Mouse (Mus musculus) embryonic facial prominence, embryonic 12.5 days (tissue): Measurements from ENCODE around the gene Ttyh2. TPM values are rescaled to one million over a fixed set of nuclear protein-coding genes. Genes with fewer than 3 reads are reported as not detected.

Experiments used
- ATAC-seq: fragments of 200-750 bp; cut with Nextera tagmentation; 2 replicates; pipeline ENCODE4 v1.8.0; 2017; ENCODE audit not compliant: insufficient number of reproducible peaks, insufficient read depth, low FRiP score, low TSS enrichment
- H3K27ac ChIP-seq: fragments of 300-500 bp; sonication (generic); 2 replicates; pipeline ENCODE4 v1.5.1; 2016; ENCODE audit warnings: mild to moderate bottlenecking
- H3K27me3 ChIP-seq: fragments of 300-500 bp; sonication (generic); 2 replicates; pipeline ENCODE4 v1.6.1; 2016; ENCODE audit warnings: mild to moderate bottlenecking, moderate library complexity
- H3K36me3 ChIP-seq: fragments of 300-500 bp; sonication (generic); 2 replicates; pipeline ENCODE4 v1.6.1; 2016; ENCODE audit warnings: mild to moderate bottlenecking
- H3K4me1 ChIP-seq: fragments of 300-500 bp; sonication (generic); 2 replicates; pipeline ENCODE4 v1.6.1; 2016
- H3K4me2 ChIP-seq: fragments of 300-500 bp; sonication (generic); replicated peaks from 2 replicates; pipeline ENCODE4 v1.6.1; 2016; ENCODE audit warnings: mild to moderate bottlenecking, moderate library complexity
- H3K4me3 ChIP-seq: fragments of 300-500 bp; sonication (generic); 2 replicates; pipeline ENCODE4 v1.5.1; 2016; ENCODE audit warnings: mild to moderate bottlenecking
- H3K9ac ChIP-seq: fragments of 300-500 bp; sonication (generic); 2 replicates; pipeline ENCODE4 v1.6.1; 2016; ENCODE audit warnings: mild to moderate bottlenecking, moderate library complexity
- H3K9me3 ChIP-seq: fragments of 300-500 bp; sonication (generic); 2 replicates; pipeline ENCODE4 v1.6.1; 2016; ENCODE audit warnings: mild to moderate bottlenecking, moderate library complexity
- WGBS: fragments of 180-500 bp; shearing (Covaris S2); methylation state at CpG from one replicate; pipeline ENCODE4 v1.1.7; 2016; 5-methylcytosine and 5-hydroxymethylcytosine counted together
- polyA plus RNA-seq: library from polyadenylated mRNA; unstranded; fragments of >200 nt; fragmentation: Nextera tagmentation; extraction: Ambion mirVana; gene quantifications from 2 replicates; pipeline ENCODE4 v1.2.1, GENCODE M21; 2016

Gene Ttyh2
- polyA plus RNA-seq, 1 experiment from 2014 or later, result 21.6 TPM

- H3K36me3 ChIP-seq, result no peaks in the 10 kb centered on the region
- no peak overlapping the region for H3K9ac ChIP-seq
- no peak overlapping the region for H3K4me2 ChIP-seq
- H3K27me3 ChIP-seq, result no peaks in the 10 kb centered on the region
- 37% methylated on average over 11 of the region's 11 CpGs for WGBS
- no peaks in the 10 kb centered on the region for H3K9me3 ChIP-seq
- no peak overlapping the region for H3K4me3 ChIP-seq
- H3K4me1 ChIP-seq, result peaks cover 4% of the 10 kb centered on the region; the same call in 1 of the 2 replicates
- no peak overlapping the region for H3K27ac ChIP-seq
- ATAC-seq, result no peak
Observed at GRCm38 (mm10) chr11:114736913-114737624, 61.8 kb downstream of the Ttyh2 start.

DNA sequence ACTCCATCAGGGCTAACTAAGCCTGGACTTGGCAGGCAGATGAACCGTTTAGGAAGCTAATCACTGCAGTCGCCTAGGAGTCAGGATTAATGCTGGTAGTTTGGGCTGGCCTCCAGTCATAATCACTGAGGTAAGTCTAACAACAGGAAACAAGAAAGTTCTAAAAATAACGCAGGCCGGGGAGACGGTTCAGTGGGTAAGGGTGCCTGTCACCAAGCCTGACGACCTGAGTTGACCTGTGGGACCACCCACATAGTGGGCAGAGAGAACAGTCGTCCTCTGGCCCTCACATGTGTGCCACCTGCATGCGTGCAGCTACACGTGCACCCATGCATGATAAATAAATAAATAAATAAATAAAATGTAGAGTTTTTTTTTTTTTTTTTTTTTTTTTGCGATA, 65.4 kb downstream of the Ttyh2 start:
- Histone ChIP-seq H3K27ac (no peak overlapping the region), H3K4me1 (peaks cover 4% of the 10 kb centered on the region; the same call in 1 of the 2 replicates), H3K36me3 (no peaks in the 10 kb centered on the region), H3K9me3 (no peaks in the 10 kb centered on the region), H3K27me3 (no peaks in the 10 kb centered on the region), H3K4me3 (no peak overlapping the region), H3K9ac (no peak overlapping the region), H3K4me2 (no peak overlapping the region)
- 35% methylated on average over 10 of the region's 10 CpGs for WGBS
- ATAC-seq, result no peak

DNA sequence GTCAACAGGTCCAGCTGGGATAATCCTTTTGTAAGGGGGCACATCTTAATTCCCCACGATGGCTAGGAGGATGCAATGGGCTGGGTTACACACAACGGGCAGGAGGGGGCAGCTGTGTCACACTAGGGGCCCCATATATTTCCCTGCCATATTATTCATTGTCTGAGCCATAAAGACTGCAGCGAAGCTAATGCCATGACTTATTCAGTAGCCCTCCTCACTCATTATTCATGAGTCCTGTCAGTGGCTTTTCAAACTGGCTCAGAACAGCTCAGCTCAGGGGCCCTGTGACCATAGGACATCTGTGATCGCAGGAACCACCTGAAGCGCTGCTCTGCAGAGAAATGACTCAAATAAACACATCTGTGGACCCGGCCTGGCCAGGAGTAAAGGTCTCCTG, 66.2 kb downstream of the Ttyh2 start:
- H3K4me2 ChIP-seq, result no peak overlapping the region
- no peaks in the 10 kb centered on the region for H3K27me3 ChIP-seq
- ATAC-seq, result no peak
- 39% methylated on average over 6 of the region's 6 CpGs for WGBS
- no peak overlapping the region for H3K27ac ChIP-seq
- H3K4me1 ChIP-seq, result peaks cover 4% of the 10 kb centered on the region; the same call in 1 of the 2 replicates
- no peak overlapping the region for H3K4me3 ChIP-seq
- H3K9ac ChIP-seq, result no peak overlapping the region
- H3K9me3 ChIP-seq, result no peaks in the 10 kb centered on the region
- H3K36me3 ChIP-seq, result no peaks in the 10 kb centered on the region

DNA sequence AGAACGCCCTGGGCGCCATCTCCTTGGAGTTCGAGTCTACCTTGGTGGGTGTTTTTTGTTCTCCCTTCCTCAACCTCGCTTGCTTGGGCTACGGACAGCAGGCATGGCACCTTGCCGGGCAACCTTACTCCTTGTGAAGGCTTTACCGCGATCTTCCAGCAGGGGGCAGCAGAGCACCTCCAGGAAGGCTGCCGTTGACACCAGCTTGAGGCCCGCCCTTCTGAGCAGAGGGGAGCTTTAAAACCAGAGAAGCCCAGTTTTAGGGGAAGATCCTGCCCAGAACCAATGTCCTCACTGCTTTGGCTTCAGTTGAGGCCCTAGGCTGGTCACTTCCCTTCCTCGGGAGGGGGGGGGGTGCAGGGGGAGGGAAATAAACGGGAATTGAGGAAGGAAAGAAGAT, 69.9 kb downstream of the Ttyh2 start:
- H3K4me1 ChIP-seq, result peaks cover 4% of the 10 kb centered on the region; the same call in 1 of the 2 replicates
- H3K9ac ChIP-seq, result no peak overlapping the region
- peak overlapping the region; percentile 31 for H3K4me2 ChIP-seq
- ATAC-seq, result no peak
- 3% methylated on average over 12 of the region's 12 CpGs for WGBS
- H3K4me3 ChIP-seq, result no peak overlapping the region
- no peaks in the 10 kb centered on the region for H3K36me3 ChIP-seq
- H3K27ac ChIP-seq, result no peak overlapping the region
- H3K27me3 ChIP-seq, result no peaks in the 10 kb centered on the region
- H3K9me3 ChIP-seq, result no peaks in the 10 kb centered on the region

GRCm38 (mm10) chr11:114747564-114748138, 72.4 kb downstream of the Ttyh2 start:
- ATAC-seq, result no peak
- WGBS, result 85% methylated on average over 12 of the region's 12 CpGs
- no peak overlapping the region for H3K4me2 ChIP-seq
- no peak overlapping the region for H3K4me3 ChIP-seq
- no peaks in the 10 kb centered on the region for H3K4me1 ChIP-seq
- H3K36me3 ChIP-seq, result no peaks in the 10 kb centered on the region
- no peaks in the 10 kb centered on the region for H3K27me3 ChIP-seq
- no peak overlapping the region for H3K9ac ChIP-seq
- H3K27ac ChIP-seq, result no peak overlapping the region
- H3K9me3 ChIP-seq, result no peaks in the 10 kb centered on the region

- H3K9me3 ChIP-seq, result no peaks in the 10 kb centered on the region
- peaks cover 10% of the 10 kb centered on the region; the same call in 1 of the 2 replicates for H3K4me1 ChIP-seq
- ATAC-seq, result no peak
- H3K36me3 ChIP-seq, result no peaks in the 10 kb centered on the region
- peak within 1 kb of the TSS; percentile 47 for H3K4me3 ChIP-seq
- peaks cover 21% of the 10 kb centered on the region for H3K27me3 ChIP-seq
- H3K4me2 ChIP-seq, result peak within 1 kb of the TSS; percentile 85
- H3K27ac ChIP-seq, result no peak within 1 kb of the TSS
- WGBS, result 3% methylated on average over 50 of the region's 51 CpGs
- peak within 1 kb of the TSS; percentile 20; the same call in 1 of the 2 replicates for H3K9ac ChIP-seq
Observed at GRCm38 (mm10) chr11:114764820-114765818, 89.9 kb downstream of the Ttyh2 start, which contains the start of gene Kif19a. Kif19a (plus strand) TSS chr11:114765388.

GRCm38 (mm10) chr11:114769911-114770310, 94.7 kb downstream of the Ttyh2 start:
- H3K36me3 ChIP-seq, result no peaks in the 10 kb centered on the region
- H3K27ac ChIP-seq, result peak overlapping the region; percentile 66
- peak; percentile 19; the same call in 1 of the 2 replicates for ATAC-seq
- no peak overlapping the region for H3K4me2 ChIP-seq
- WGBS, result 25% methylated on average over 6 of the region's 6 CpGs
- no peaks in the 10 kb centered on the region for H3K9me3 ChIP-seq
- no peak overlapping the region for H3K4me3 ChIP-seq
- H3K9ac ChIP-seq, result no peak overlapping the region
- peaks cover 21% of the 10 kb centered on the region for H3K27me3 ChIP-seq
- H3K4me1 ChIP-seq, result peaks cover 11% of the 10 kb centered on the region; the same call in 1 of the 2 replicates

Other genes starting within 250 kb of the Ttyh2 start
- gene Rpl38, start 6.9 kb upstream of the Ttyh2 start, polyA plus RNA-seq, result 893 and 953 TPM in 2 replicates
- 2.0 and 2.2 TPM in 2 replicates for gene Dnaic2, start 52.0 kb downstream of the Ttyh2 start, polyA plus RNA-seq
- 2.1 and 2.4 TPM in 2 replicates for gene Kif19a, start 90.0 kb downstream of the Ttyh2 start, polyA plus RNA-seq
- 7.6 and 8.7 TPM in 2 replicates for gene Btbd17, start 120.5 kb downstream of the Ttyh2 start, polyA plus RNA-seq
- gene Gpr142, start 123.5 kb downstream of the Ttyh2 start, polyA plus RNA-seq, result not detected in 2 replicates
- gene Gprc5c, start 175.7 kb downstream of the Ttyh2 start, polyA plus RNA-seq, result 55.7 and 56.3 TPM in 2 replicates
- 0.87 and 1.5 TPM in 2 replicates for gene Cd300a, start 214.6 kb downstream of the Ttyh2 start, polyA plus RNA-seq